Mouse (Mus musculus) bone marrow, adult 2 months (tissue): ENCODE results near the gene Tekt4.

Source experiments
- CTCF ChIP-seq: fragments of 200-500 bp; IDR thresholded peaks from 2 replicates; pipeline ENCODE4 v1.5.1; 2011; ENCODE audit warnings: low read length, control low read depth; ENCODE audit not compliant: control insufficient read depth, insufficient read depth
- POLR2A ChIP-seq: fragments of 200-500 bp; IDR thresholded peaks from 2 replicates; pipeline ENCODE4 v1.6.1; 2011; ENCODE audit warnings: low read depth, mild to moderate bottlenecking, control low read depth, low read length, borderline replicate concordance; ENCODE audit not compliant: control insufficient read depth

DNA sequence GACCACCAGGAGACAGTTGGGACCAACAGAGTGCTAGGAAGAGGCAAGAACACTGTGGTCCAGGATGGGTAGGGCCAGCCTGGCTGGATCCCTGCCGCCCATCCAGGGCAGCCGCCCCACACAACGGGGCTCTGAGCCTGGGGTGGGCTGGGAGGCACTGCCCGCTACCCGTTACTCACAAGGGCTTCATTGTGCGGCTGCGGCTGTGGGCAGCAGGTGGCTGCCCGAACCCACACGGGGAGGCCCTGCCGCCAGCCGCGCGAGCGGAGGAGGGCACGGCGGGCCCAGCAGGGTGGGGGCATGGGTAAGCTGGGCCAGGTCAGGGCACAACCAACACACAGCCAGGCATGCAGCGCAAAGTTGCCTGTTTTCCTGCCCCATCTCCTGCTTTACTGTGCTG, 63.7 kb downstream of the Tekt4 start:
- TF ChIP-seq CTCF (no peak), POLR2A (no peak)
